Mouse (Mus musculus) spleen, postnatal 0 days (tissue): ENCODE measurements around the gene D2hgdh. TPM values are rescaled to one million over a fixed set of nuclear protein-coding genes. Genes with fewer than 3 reads are reported as not detected.

Source experiments
- polyA plus RNA-seq: library from polyadenylated mRNA; unstranded; fragments of >200 nt; fragmentation: Nextera tagmentation; extraction: Ambion mirVana; gene quantifications from 2 replicates; pipeline ENCODE4 v1.2.1, GENCODE M21; 2015

The D2hgdh gene
- 7.0 and 7.8 TPM in 2 replicates for polyA plus RNA-seq

GRCm38 (mm10) chr1:93824609-93825008 lies at the start of gene D2hgdh:
TSS of gene D2hgdh (plus strand) at chr1:93824909.

GRCm38 (mm10) chr1:93801741-93802238 lies 22.9 kb upstream of the D2hgdh start, which contains the start of gene Dtymk:
TSS of gene Dtymk (minus strand) at chr1:93801934.

GRCm38 (mm10) chr1:93803556-93804507 lies 20.9 kb upstream of the D2hgdh start, which contains the start of gene Ing5:
TSS of gene Ing5 (plus strand) at chr1:93803965.

GRCm38 (mm10) chr1:93861048-93861447 lies 36.3 kb downstream of the D2hgdh start, which contains the start of gene Gal3st2:
TSS of gene Gal3st2 (plus strand) at chr1:93861306.

Other genes with a start within 250 kb of the D2hgdh start
- gene Stk25, start 166.2 kb upstream of the D2hgdh start, polyA plus RNA-seq, result 66.7 and 78.0 TPM in 2 replicates
- 22.8 and 24.3 TPM in 2 replicates for gene Bok, start 139.2 kb upstream of the D2hgdh start, polyA plus RNA-seq
- gene Atg4b, start 73.4 kb upstream of the D2hgdh start, polyA plus RNA-seq, result 77.8 and 96.4 TPM in 2 replicates
- gene Thap4, start 70.0 kb upstream of the D2hgdh start, polyA plus RNA-seq, result 19.3 and 19.6 TPM in 2 replicates
- 214 and 231 TPM in 2 replicates for gene Dtymk, start 23.0 kb upstream of the D2hgdh start, polyA plus RNA-seq
- gene Ing5, start 20.9 kb upstream of the D2hgdh start, polyA plus RNA-seq, result 11.7 and 12.3 TPM in 2 replicates
- not detected in 2 replicates for gene Gal3st2, start 36.4 kb downstream of the D2hgdh start, polyA plus RNA-seq
- gene Gal3st2b, start 93.4 kb downstream of the D2hgdh start, polyA plus RNA-seq, result not detected in 2 replicates
- gene Gal3st2c, start 165.6 kb downstream of the D2hgdh start, polyA plus RNA-seq, result not detected in 2 replicates
- not detected in 2 replicates for gene Neu4, start 195.5 kb downstream of the D2hgdh start, polyA plus RNA-seq
- gene Pdcd1, start 227.6 kb downstream of the D2hgdh start, polyA plus RNA-seq, result 0.19 and 0.36 TPM in 2 replicates